Mouse (Mus musculus) hindbrain, embryonic 13.5 days (tissue): ENCODE results near the gene Mon1a. TPM values are rescaled to one million over a fixed set of nuclear protein-coding genes. Genes with fewer than 3 reads are reported as not detected.

Experiments
- ATAC-seq: fragments of 200-750 bp; cut with Nextera tagmentation; 2 replicates; pipeline ENCODE4 v1.8.0; 2017; ENCODE audit warnings: moderate TSS enrichment; ENCODE audit not compliant: low FRiP score
- H3K27ac ChIP-seq: fragments of 300-500 bp; sonication (generic); 2 replicates; pipeline ENCODE4 v1.5.1; 2015; ENCODE audit warnings: inconsistent platforms, mild to moderate bottlenecking, moderate library complexity
- H3K27me3 ChIP-seq: fragments of 300-500 bp; sonication (generic); 2 replicates; pipeline ENCODE4 v1.6.1; 2015; ENCODE audit warnings: mild to moderate bottlenecking, inconsistent platforms
- H3K36me3 ChIP-seq: fragments of 300-500 bp; sonication (generic); 2 replicates; pipeline ENCODE4 v1.6.1; 2015; ENCODE audit warnings: mild to moderate bottlenecking, inconsistent platforms
- H3K4me1 ChIP-seq: fragments of 300-500 bp; sonication (generic); replicated peaks from 2 replicates; pipeline ENCODE4 v1.6.1; 2015; ENCODE audit warnings: inconsistent platforms
- H3K4me2 ChIP-seq: fragments of 300-500 bp; sonication (generic); 2 replicates; pipeline ENCODE4 v1.6.1; 2015; ENCODE audit warnings: inconsistent platforms, mild to moderate bottlenecking, moderate library complexity
- H3K4me3 ChIP-seq: fragments of 300-500 bp; sonication (generic); 2 replicates; pipeline ENCODE4 v1.5.1; 2015; ENCODE audit warnings: mild to moderate bottlenecking, inconsistent platforms
- H3K9ac ChIP-seq: fragments of 300-500 bp; sonication (generic); 2 replicates; pipeline ENCODE4 v1.6.1; 2015; ENCODE audit warnings: mild to moderate bottlenecking, inconsistent platforms
- H3K9me3 ChIP-seq: fragments of 300-500 bp; sonication (generic); 2 replicates; pipeline ENCODE4 v1.6.1; 2016; ENCODE audit warnings: inconsistent platforms
- WGBS: fragments of 180-500 bp; shearing (Covaris S2); methylation state at CpG from one replicate; pipeline ENCODE4 v1.1.7; 2015; 5-methylcytosine and 5-hydroxymethylcytosine counted together
- polyA plus RNA-seq: library from polyadenylated mRNA; unstranded; fragments of >200 nt; fragmentation: Nextera tagmentation; extraction: Ambion mirVana; gene quantifications from 2 replicates; pipeline ENCODE4 v1.2.1, GENCODE M21; 2015

The Mon1a gene
- polyA plus RNA-seq, 1 experiment from 2014 or later = 25.2 TPM

DNA sequence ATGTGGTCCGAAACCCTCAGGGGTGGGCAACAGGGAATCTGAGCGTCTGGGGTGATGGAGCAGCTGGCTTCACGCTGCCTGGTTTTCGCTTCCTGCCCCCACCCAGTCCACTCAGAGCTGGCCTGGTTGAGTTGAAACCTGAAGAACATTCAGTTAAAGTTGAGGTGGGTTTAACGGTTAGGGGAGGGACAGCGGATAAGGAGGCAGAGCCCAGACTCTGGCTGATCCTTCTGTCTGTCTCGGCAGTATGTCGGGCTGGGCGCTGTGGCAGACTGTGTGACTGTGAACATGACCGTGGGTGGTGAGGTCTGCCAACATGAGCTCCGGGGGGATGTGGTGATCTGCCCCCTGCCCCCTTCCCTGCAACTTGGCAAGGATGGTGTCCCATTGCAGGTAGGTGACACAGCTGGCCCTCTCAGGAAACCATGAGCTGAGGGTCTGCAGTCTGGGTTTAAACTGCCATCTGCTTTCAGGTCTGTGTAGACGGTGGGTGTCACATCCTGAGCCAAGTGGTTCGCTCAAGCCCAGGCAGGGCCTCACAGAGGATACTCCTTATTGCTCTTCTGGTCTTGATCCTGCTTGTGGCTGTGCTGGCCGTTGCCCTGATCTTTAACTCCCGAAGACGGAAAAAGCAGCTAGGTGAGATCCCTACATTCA lies 26.9 kb downstream of the Mon1a start:
- Histone ChIP-seq H3K36me3 (no peaks in the 10 kb centered on the region), H3K9ac (no peak overlapping the region), H3K27me3 (0 out of 2 replicates have a peak, but pooled peaks cover 8% of the 10 kb centered on the region), H3K9me3 (no peaks in the 10 kb centered on the region), H3K4me1 (peaks cover 11% of the 10 kb centered on the region), H3K4me3 (no peak overlapping the region), H3K4me2 (no peak overlapping the region), H3K27ac (no peak overlapping the region)
- ATAC-seq = no peak
- 87% methylated on average over 16 of the region's 16 CpGs for WGBS

- no peaks in the 10 kb centered on the region for H3K9me3 ChIP-seq
- ATAC-seq = 0 out of 2 replicates have a peak, but pooled peaks have one; percentile 65
- H3K27ac ChIP-seq = no peak overlapping the region
- WGBS = 32% methylated on average over 13 of the region's 13 CpGs
- H3K9ac ChIP-seq = peak overlapping the region; percentile 53; the same call in 1 of the 2 replicates
- no peak overlapping the region for H3K4me2 ChIP-seq
- H3K4me3 ChIP-seq = no peak overlapping the region
- peaks cover 11% of the 10 kb centered on the region for H3K4me1 ChIP-seq
- H3K36me3 ChIP-seq = no peaks in the 10 kb centered on the region
- 0 out of 2 replicates have a peak, but pooled peaks cover 8% of the 10 kb centered on the region for H3K27me3 ChIP-seq
These were observed 30.1 kb downstream of the Mon1a start for GRCm38 (mm10) chr9:107917895-107918608.

- Histone ChIP-seq H3K27ac (no peak overlapping the region), H3K9me3 (no peaks in the 10 kb centered on the region), H3K4me2 (no peak overlapping the region), H3K36me3 (no peaks in the 10 kb centered on the region), H3K4me3 (no peak overlapping the region), H3K4me1 (peaks cover 12% of the 10 kb centered on the region), H3K27me3 (0 out of 2 replicates have a peak, but pooled peaks cover 8% of the 10 kb centered on the region), H3K9ac (no peak overlapping the region)
- WGBS = 86% methylated on average over 6 of the region's 6 CpGs
- no peak for ATAC-seq
These were observed 30.9 kb downstream of the Mon1a start for GRCm38 (mm10) chr9:107918884-107919283.

DNA sequence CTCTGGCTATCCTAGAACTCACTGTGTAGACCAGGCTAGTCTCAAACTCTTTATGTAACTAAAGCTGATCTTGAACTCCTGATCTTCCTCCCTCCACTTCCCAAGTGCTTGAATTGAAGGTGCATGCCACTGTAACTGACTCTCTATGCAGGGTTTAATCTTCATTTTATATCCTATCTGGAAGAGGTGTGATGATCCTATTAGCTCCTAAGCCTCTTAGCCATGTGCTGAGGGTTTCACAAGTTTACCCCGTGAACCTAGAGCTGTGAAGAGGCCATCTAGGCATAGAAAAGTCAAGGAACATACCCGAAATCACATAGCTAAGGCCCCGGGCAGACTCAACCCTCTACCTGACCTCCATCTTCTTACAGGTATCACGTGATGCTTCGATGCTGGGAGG lies 31.5 kb downstream of the Mon1a start:
- ATAC-seq = no peak
- Histone ChIP-seq H3K4me1 (peaks cover 18% of the 10 kb centered on the region), H3K27ac (no peak overlapping the region), H3K4me3 (no peak overlapping the region), H3K27me3 (0 out of 2 replicates have a peak, but pooled peaks cover 8% of the 10 kb centered on the region), H3K36me3 (no peaks in the 10 kb centered on the region), H3K9ac (no peak overlapping the region), H3K9me3 (no peaks in the 10 kb centered on the region), H3K4me2 (no peak overlapping the region)
- WGBS = 90% methylated on average over 5 of the region's 5 CpGs

GRCm38 (mm10) chr9:107923021-107923420 lies 35.1 kb downstream of the Mon1a start:
- Histone ChIP-seq H3K9me3 (no peaks in the 10 kb centered on the region), H3K9ac (no peak overlapping the region), H3K36me3 (no peaks in the 10 kb centered on the region), H3K4me2 (no peak overlapping the region), H3K27ac (no peak overlapping the region), H3K4me3 (no peak overlapping the region), H3K27me3 (no peaks in the 10 kb centered on the region), H3K4me1 (peaks cover 25% of the 10 kb centered on the region)
- 42% methylated on average over 7 of the region's 7 CpGs for whole genome bisulfite sequencing
- ATAC-seq = no peak

- no peak overlapping the region for H3K9ac ChIP-seq
- 46% methylated on average over 6 of the region's 6 CpGs for WGBS
- H3K27ac ChIP-seq = no peak overlapping the region
- H3K36me3 ChIP-seq = no peaks in the 10 kb centered on the region
- no peaks in the 10 kb centered on the region for H3K9me3 ChIP-seq
- no peak for ATAC-seq
- no peak overlapping the region for H3K4me3 ChIP-seq
- peaks cover 19% of the 10 kb centered on the region for H3K4me1 ChIP-seq
- H3K27me3 ChIP-seq = no peaks in the 10 kb centered on the region
- no peak overlapping the region for H3K4me2 ChIP-seq
These were observed 36.0 kb downstream of the Mon1a start for GRCm38 (mm10) chr9:107923956-107924355.

DNA sequence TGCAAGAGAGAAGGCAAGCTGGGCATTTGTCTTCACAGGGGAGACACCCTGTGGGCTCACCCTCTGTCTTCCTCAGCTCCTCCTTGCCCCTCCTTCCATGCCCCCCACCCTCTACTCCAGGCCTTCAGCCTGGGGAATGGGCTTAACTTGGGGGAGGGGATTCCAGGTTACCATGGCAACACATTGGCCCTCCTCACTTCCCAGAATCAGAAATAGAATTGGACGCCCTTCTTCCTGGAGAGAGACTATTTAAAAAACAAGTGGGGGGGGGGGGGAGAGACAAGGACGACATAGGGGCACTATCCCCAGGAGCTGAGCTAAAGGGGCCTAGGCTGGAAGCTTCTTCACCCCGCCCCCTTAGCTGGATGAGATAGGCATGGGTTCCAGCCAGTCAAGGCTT lies 37.3 kb downstream of the Mon1a start:
- no peak for ATAC-seq
- WGBS = 28% methylated on average over 3 of the region's 3 CpGs
- H3K27ac ChIP-seq = no peak overlapping the region

DNA sequence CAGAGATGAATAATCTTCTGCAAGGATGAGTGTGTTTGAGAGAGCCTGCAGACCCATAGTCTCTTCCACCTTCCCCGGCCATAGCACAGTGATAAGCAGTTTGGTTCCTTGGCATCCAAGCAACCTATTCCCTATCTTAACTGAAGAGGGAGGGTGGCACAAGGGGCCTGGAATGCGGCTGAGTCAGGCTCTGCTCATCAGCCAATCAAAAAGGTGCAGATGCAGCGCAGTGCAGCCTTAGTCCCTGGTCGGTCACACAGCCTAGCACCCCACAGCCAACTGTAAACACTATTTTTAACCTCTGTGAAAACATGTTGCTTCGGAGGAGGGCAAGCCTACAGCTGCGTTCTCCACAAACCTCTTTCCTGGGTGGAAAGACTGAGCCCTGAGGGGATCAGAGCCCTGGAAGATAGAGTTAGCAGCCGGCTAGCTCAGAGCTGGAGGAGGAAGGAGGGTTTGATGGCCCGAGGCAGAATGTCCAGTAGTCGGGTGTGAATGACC lies 39.0 kb downstream of the Mon1a start:
- no peak for ATAC-seq
- no peaks in the 10 kb centered on the region for H3K9me3 ChIP-seq
- H3K4me3 ChIP-seq = no peak overlapping the region
- no peak overlapping the region for H3K9ac ChIP-seq
- no peaks in the 10 kb centered on the region for H3K36me3 ChIP-seq
- no peaks in the 10 kb centered on the region for H3K27me3 ChIP-seq
- peaks cover 22% of the 10 kb centered on the region for H3K4me1 ChIP-seq
- H3K27ac ChIP-seq = no peak overlapping the region
- WGBS = 60% methylated on average over 9 of the region's 9 CpGs
- H3K4me2 ChIP-seq = no peak overlapping the region

More for the DNA sequence above, 37.3 kb downstream of the Mon1a start:
- peaks cover 19% of the 10 kb centered on the region for H3K4me1 ChIP-seq
- no peak overlapping the region for H3K4me2 ChIP-seq
- H3K27me3 ChIP-seq = no peaks in the 10 kb centered on the region
- no peak overlapping the region for H3K9ac ChIP-seq
- H3K9me3 ChIP-seq = no peaks in the 10 kb centered on the region
- no peaks in the 10 kb centered on the region for H3K36me3 ChIP-seq
- H3K4me3 ChIP-seq = no peak overlapping the region

- Histone ChIP-seq H3K4me2 (no peak overlapping the region), H3K9ac (no peak overlapping the region), H3K4me1 (peaks cover 29% of the 10 kb centered on the region), H3K4me3 (no peak overlapping the region), H3K36me3 (no peaks in the 10 kb centered on the region), H3K27ac (no peak overlapping the region), H3K9me3 (no peaks in the 10 kb centered on the region), H3K27me3 (no peaks in the 10 kb centered on the region)
- ATAC-seq = no peak
- 77% methylated on average over 5 of the region's 5 CpGs for WGBS
These were observed 39.8 kb downstream of the Mon1a start for GRCm38 (mm10) chr9:107927749-107928148.

- Histone ChIP-seq H3K4me1 (peaks cover 29% of the 10 kb centered on the region), H3K27ac (no peak within 1 kb of the TSS), H3K9ac (no peak within 1 kb of the TSS), H3K36me3 (no peaks in the 10 kb centered on the region), H3K27me3 (no peaks in the 10 kb centered on the region), H3K4me3 (no peak within 1 kb of the TSS), H3K4me2 (no peak within 1 kb of the TSS), H3K9me3 (no peaks in the 10 kb centered on the region)
- 84% methylated on average over 3 of the region's 3 CpGs for WGBS
- ATAC-seq = no peak
These were observed 40.2 kb downstream of the Mon1a start, which contains the start of gene Actl11 for GRCm38 (mm10) chr9:107928169-107928568. Gene Actl11, plus strand, starts transcription at chr9:107928469.

GRCm38 (mm10) chr9:107932221-107932620 lies 44.3 kb downstream of the Mon1a start:
- no peaks in the 10 kb centered on the region for H3K36me3 ChIP-seq
- peaks cover 29% of the 10 kb centered on the region for H3K4me1 ChIP-seq
- peaks cover 24% of the 10 kb centered on the region for H3K27me3 ChIP-seq
- no peak for ATAC-seq
- H3K4me2 ChIP-seq = no peak overlapping the region
- no peak overlapping the region for H3K9ac ChIP-seq
- WGBS = 47% methylated on average over 4 of the region's 4 CpGs
- no peak overlapping the region for H3K27ac ChIP-seq
- H3K4me3 ChIP-seq = no peak overlapping the region
- no peaks in the 10 kb centered on the region for H3K9me3 ChIP-seq

- no peak for ATAC-seq
- Histone ChIP-seq H3K9me3 (no peaks in the 10 kb centered on the region), H3K4me2 (no peak overlapping the region), H3K27me3 (peaks cover 27% of the 10 kb centered on the region), H3K4me3 (no peak overlapping the region), H3K9ac (no peak overlapping the region), H3K4me1 (peaks cover 29% of the 10 kb centered on the region), H3K36me3 (no peaks in the 10 kb centered on the region), H3K27ac (no peak overlapping the region)
- 85% methylated on average over 11 of the region's 11 CpGs for WGBS
These were observed 46.2 kb downstream of the Mon1a start for GRCm38 (mm10) chr9:107934146-107934545.
